Mouse (Mus musculus): ENCODE data around the gene Tiparp. TPM values are rescaled to one million over a fixed set of nuclear protein-coding genes. Genes with fewer than 3 reads are reported as not detected.

Tiparp gene
- total RNA-seq, 2 experiments from 2014 or later: 14.9 to 25.6 TPM

DNA sequence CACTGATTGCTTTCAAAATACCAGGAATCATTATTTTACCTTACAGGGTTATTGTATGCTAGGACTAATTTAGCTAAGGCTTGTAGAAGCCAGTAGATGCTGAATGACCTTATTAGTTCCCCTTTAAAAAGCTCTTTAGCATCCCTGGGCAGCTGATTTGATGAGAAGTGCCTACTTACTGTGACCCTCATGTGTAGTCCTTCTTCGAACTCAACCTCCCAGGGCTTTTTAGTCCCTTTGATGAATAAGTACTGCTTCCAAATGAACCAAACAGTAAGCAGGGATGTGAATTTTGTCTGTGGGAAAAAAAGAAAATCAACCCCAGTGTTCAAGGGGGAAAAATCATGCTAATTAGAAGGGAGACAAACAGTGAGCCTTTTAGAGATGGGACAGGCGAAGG is 58.8 kb downstream of the Tiparp start:
- TF ChIP-seq CTCF (IDR thresholded peaks at IDR 0.05): no peak
- intact Hi-C loops (cut with DNase I): loop anchor here (1.0 to 5.0 kb wide), 4 partner anchors 16 to 298 kb away; partner anchors contain the start of gene Tiparp
- no peak overlapping the region for H3K27ac ChIP-seq
- no peak for DNase-seq (ENCODE audit: extremely low spot score in 1 of 2, low spot score in 2 of 2)
- no peak overlapping the region for H3K4me3 ChIP-seq

DNA sequence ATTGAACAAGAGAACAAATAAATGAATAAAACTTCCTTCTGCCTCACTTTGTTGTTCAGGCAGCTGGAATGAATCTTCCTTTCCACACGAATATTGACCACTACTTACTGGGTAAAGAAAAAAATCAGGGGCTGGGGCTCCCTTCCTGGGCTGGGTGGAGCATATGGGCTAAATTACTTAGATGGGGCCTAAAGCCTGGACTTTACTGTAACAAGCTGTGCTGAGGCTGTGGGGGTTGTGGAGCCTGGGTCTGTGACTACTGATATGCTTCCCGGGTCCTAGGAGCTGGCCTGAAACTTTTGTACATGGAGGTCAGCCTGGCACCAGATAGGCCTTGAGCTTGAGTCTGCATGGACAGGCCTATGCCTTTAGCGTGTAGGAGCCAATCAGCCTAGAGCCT is 60.2 kb downstream of the Tiparp start:
- intact Hi-C loops (cut with DNase I): loop anchor here (5.0 kb wide), 1 partner anchor 69 kb away; no protein-coding TSS in a partner anchor
- TF ChIP-seq CTCF (IDR thresholded peaks at IDR 0.05): no peak

DNA sequence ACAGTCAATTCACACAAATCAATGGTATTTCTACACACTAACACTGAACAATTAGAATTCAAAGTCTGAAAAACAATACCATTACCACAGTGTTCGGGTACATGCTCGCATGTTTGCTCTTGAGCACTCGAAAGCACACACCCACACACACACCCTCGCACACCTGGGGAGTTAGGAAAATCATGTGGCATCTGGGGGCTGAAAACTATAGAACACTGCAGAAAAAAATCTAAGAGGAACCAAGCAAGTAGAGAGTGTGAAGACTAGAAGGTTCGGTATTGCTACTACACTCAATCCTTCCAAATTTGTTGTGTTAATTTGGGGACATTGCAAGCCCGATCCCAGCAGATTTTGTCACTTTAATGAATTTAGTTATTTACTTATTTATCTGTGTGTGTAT is 64.6 kb downstream of the Tiparp start:
- H3K4me3 ChIP-seq: no peak overlapping the region
- no peak overlapping the region for H3K27ac ChIP-seq
- no peak for TF ChIP-seq CTCF (IDR thresholded peaks at IDR 0.05)
- DNase-seq (ENCODE audit: extremely low spot score in 1 of 2, low spot score in 2 of 2): no peak
- intact Hi-C loops (cut with DNase I): no loop called here

More for the DNA sequence above, 60.2 kb downstream of the Tiparp start:
- DNase-seq (ENCODE audit: extremely low spot score in 1 of 2, low spot score in 2 of 2): no peak
- Histone ChIP-seq H3K4me3 (no peak overlapping the region), H3K27ac (no peak overlapping the region)

DNA sequence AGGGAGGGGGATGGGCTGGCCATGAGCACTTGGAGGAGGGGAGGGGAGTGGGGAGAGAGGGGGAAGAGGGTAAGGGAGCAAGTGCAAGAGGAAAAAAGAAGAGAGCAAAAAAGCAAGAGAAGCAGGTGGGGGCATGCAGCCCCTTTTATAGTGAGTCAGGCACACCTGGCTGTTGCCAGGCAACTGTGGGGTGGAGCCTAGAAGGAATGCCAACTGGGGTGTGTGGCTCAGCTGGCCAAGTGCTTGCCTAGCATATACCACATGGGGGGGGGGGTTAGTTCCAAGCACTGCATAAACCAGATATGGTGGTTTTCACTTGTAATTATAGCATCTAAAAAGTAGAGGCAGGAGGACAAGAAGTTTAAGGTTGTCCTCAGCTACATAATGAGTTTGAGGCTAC is 66.3 kb downstream of the Tiparp start:
- TF ChIP-seq CTCF (IDR thresholded peaks at IDR 0.05): no peak
- Histone ChIP-seq H3K4me3 (no peak overlapping the region), H3K27ac (no peak overlapping the region)
- intact Hi-C loops (cut with DNase I): no loop called here
- DNase-seq (ENCODE audit: extremely low spot score in 1 of 2, low spot score in 2 of 2): no peak

DNA sequence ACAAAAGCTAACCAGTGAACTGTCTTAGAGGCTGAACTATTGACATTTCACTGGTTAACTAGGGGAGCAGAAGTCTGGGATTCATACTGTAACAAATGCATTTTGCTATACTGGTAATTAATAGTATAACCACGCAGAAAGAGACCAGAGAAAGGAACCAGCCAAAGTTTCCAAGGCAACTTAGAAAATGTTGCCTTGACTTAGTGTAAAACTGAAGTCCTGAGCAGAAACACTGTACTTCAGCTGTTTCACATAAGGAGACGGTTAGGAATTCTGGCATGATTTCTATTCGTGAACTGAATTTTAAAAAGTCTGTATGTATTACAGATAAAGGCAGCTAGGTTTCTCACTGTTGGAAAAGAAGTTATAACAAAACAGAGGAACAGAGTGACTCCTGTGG is 67.0 kb downstream of the Tiparp start:
- no peak overlapping the region for H3K27ac ChIP-seq
- TF ChIP-seq CTCF (IDR thresholded peaks at IDR 0.05): no peak
- intact Hi-C loops (cut with DNase I): no loop called here
- no peak for DNase-seq (ENCODE audit: extremely low spot score in 1 of 2, low spot score in 2 of 2)
- H3K4me3 ChIP-seq: no peak overlapping the region

DNA sequence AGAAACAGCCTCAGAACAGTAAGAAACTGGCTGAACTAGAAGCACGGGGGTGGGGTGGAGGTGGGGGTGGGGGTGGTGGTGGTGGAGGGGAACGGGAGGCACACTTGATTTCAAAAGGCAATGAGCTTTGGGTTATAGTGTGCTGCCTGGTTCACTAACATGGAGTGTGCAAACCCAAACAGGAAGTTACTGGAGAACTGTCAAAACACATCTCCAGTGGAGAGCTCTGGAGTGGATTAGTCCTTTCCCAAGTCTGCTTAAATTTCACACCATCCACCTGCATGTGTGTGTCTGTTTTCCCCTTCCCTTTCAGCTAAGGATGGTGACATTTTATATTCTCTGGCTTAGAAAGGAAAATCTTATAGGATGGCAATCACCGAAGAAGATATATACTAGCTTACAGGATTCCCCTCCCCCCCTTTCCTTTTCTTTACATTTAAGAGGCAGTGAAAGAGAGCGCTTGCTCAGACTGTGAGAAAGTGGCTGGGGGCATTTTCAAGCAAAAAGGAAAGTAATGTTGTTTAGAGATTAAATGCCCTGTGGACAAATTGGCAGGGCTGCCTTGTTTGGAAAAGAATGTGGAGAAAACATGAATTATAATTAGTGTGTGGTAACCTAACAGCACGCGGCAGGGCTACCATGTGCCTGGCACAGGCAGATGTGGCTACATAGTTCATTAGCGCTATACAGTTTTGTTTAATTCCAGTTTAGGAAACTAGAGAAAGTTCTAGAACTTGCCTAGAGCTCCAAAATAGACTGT is 70.0 kb downstream of the Tiparp start:
- intact Hi-C loops (cut with DNase I): no loop called here
- TF ChIP-seq CTCF (IDR thresholded peaks at IDR 0.05): no peak
- Histone ChIP-seq H3K27ac (no peak overlapping the region), H3K4me3 (no peak overlapping the region)
- DNase-seq (ENCODE audit: extremely low spot score in 1 of 2, low spot score in 2 of 2): no peak

DNA sequence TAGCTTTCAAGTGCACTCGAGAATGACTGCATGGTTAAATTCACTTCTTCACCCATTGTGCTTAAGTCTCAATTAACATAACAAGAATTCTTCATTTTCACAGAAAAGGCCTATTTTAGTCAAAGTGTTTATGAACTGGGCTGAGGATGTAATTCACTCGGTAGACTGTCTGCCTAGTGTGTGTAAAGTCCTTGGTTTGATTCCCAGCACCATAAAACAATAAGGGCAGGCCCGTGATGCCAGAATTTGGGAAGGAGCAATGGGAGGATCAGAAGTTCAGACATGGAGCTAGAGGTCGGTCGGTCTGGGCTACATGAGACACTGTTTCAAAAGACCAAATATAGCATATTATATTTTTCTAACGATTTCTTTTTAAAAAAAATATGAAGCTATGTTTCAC is 70.9 kb downstream of the Tiparp start:
- intact Hi-C loops (cut with DNase I): no loop called here
- Histone ChIP-seq H3K27ac (no peak overlapping the region), H3K4me3 (no peak overlapping the region)
- DNase-seq (ENCODE audit: extremely low spot score in 1 of 2, low spot score in 2 of 2): no peak
- no peak for TF ChIP-seq CTCF (IDR thresholded peaks at IDR 0.05)

DNA sequence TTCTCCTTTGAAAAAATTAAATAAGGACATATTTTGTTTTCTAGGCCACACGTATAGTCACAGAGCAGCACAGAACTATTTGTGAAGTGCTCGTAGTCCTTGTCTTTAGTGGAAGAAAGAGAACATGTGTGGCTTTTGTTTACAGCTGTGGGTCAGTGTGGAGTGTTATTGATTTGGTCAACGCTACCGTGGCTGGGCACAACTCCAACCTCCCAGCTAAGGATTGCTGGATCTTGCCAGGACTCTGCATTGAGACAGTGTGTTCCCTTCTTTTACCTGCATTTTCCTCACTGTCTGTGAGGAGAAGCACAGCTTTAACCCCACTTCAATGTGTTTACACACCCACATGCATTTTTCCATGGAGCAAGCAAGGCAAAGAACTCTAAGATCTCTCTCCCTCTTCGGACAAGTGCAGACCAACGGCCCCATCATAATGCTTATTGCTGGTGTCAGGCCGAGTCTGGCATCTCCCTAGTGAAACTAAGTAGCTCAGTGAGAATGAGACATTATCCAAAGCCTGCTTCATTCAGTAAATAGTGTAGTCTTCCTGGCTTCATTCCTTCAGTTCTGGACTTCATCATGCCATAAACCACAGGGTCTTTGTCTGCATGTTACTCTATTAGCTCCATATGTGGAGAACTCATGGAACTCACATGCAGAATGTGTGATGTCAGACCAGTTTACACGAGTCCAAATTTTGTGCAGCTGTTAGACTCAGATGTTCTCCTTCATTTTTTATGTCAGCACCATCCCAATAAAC is 73.3 kb downstream of the Tiparp start:
- no peak overlapping the region for H3K4me3 ChIP-seq
- DNase-seq (ENCODE audit: extremely low spot score in 1 of 2, low spot score in 2 of 2): no peak
- intact Hi-C loops (cut with DNase I): no loop called here
- no peak overlapping the region for H3K27ac ChIP-seq
- no peak for TF ChIP-seq CTCF (IDR thresholded peaks at IDR 0.05)

DNA sequence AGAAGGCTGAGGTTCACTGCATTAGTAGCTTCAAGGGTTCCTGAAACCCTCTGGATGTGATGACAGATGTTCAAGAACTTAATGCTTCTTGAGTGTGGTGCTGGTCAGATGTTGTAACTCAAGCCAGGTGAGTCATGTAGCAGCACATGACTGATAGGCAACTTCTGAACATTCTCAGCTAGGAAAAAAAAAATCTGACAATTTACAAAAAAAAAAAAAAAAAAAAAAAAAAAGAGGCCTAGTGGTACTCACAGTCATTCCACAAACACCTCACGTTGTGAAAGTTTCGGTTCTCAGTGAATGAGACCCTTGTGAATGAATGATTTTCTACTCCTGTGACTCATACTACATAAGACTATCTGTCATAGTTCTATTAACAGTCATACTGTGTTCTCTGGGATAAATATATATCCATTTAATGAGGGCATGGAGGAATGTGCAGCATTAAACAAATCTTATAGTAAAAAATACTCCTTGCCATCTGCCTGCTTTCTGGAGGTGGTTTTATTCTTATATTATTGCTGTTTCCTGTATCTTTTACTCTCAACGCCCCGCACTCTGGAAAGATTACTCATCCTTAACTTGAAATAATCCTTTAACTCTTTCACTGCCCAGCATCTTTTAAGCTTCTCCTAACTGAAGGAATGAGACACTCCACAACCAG is 75.3 kb downstream of the Tiparp start:
- DNase-seq (ENCODE audit: extremely low spot score in 1 of 2, low spot score in 2 of 2): no peak
- intact Hi-C loops (cut with DNase I): loop anchor here (1.0 to 2.0 kb wide), 3 partner anchors 17 to 281 kb away; no protein-coding TSS in a partner anchor
- H3K27ac ChIP-seq: no peak overlapping the region
- TF ChIP-seq CTCF (IDR thresholded peaks at IDR 0.05): no peak
- H3K4me3 ChIP-seq: no peak overlapping the region

Other genes starting within 250 kb of the Tiparp start
- gene Ssr3, start 135.8 kb upstream of the Tiparp start, total RNA-seq (2021): 10 to 100 TPM; 82.2 to 89.7 TPM
- 1 to 10 TPM; 6.4 to 6.5 TPM for gene Lekr1, start 137.8 kb downstream of the Tiparp start, total RNA-seq (2021)